Mouse (Mus musculus): ENCODE measurements at regions not wholly inside any gene's neighbourhood (a gene's known extent, or its start where the extent isn't known, plus 50 kb on each side); places are given as distances from the start of the nearest gene placed in this dataset.

DNA sequence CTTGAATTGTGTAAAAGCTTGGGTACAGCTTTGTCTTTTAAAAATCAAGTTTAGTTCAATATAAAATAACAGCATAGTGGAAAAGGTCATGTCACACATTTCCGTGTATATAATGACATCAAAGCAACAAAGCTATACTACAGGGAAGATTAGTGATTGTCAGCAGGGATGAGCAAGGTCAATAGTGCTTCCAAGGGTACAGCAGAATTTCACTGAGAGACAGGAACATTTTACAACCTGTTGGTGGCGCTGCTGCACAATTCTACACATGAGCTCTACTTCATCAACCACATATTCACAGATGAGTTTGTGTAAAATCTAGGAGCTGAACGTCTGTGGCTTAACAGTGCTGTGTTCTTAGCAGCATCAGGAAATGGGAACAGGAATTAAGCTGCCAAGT lies 74.3 kb upstream of the A2m start:
- H3K27ac ChIP-seq, result no peak overlapping the region
- H3K36me3 ChIP-seq, result no peaks in the 10 kb centered on the region
- no peaks in the 10 kb centered on the region for H3K9me3 ChIP-seq
- no peak overlapping the region for H3K4me3 ChIP-seq
- H3K4me1 ChIP-seq, result no peaks in the 10 kb centered on the region
- ATAC-seq (ENCODE audit: low FRiP score, low read depth), result no peak
- H3K9ac ChIP-seq, result no peak overlapping the region
- H3K4me2 ChIP-seq (replicated peaks), result no peak overlapping the region
- 12% methylated on average over 3 of the region's 3 CpGs for WGBS
- no peaks in the 10 kb centered on the region for H3K27me3 ChIP-seq (replicated peaks)

DNA sequence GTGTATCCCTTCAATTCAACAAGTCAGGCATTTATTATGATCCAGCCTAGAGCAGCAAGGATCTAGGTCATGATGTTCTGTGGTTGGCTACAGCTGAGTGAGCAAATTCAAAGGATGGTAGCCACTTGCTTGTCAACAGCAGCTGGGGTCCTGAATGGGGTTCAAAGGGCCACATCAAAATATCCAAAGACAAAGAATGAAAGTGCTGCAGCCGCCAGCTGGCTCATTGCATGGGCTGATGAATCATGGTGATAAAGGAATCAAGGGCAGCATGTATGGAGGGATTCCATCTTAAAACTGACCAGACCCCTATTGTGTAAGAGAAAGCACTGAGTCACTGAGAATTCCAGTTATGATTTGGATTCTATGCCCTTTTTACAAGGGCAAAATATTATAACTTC lies 74.8 kb upstream of the A2m start:
- Histone ChIP-seq H3K4me3 (no peak overlapping the region), H3K4me1 (no peaks in the 10 kb centered on the region), H3K4me2 (replicated peaks) (no peak overlapping the region), H3K27ac (no peak overlapping the region), H3K9ac (no peak overlapping the region), H3K36me3 (no peaks in the 10 kb centered on the region), H3K27me3 (replicated peaks) (no peaks in the 10 kb centered on the region), H3K9me3 (no peaks in the 10 kb centered on the region)
- ATAC-seq (ENCODE audit: low FRiP score, low read depth), result no peak
- 21% methylated on average over 1 of the region's 1 CpGs for WGBS

DNA sequence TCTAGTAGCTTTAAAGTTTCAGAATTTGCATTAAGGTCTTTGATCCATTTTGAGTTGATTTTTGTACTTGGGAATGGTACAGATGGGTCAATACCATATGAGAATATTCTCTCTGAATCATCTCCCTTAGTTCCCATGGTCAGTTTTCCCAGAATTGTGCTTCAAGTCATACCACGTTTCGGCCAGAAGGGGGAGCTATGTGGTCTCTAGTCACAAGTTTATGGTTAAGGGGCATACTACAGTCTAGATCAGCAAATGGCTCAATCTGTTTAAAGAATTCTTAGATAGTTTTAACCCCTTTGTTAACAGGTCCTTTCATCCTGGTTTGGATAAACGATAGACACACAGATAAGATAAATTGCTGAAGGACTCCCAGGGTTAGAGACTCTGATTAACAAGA lies 78.7 kb upstream of the A2m start:
- Histone ChIP-seq H3K36me3 (no peaks in the 10 kb centered on the region), H3K9ac (no peak overlapping the region), H3K27me3 (replicated peaks) (no peaks in the 10 kb centered on the region), H3K4me3 (no peak overlapping the region), H3K4me2 (replicated peaks) (no peak overlapping the region), H3K9me3 (no peaks in the 10 kb centered on the region), H3K4me1 (no peaks in the 10 kb centered on the region), H3K27ac (no peak overlapping the region)
- ATAC-seq (ENCODE audit: low FRiP score, low read depth), result no peak
- 5% methylated on average over 3 of the region's 3 CpGs for WGBS

DNA sequence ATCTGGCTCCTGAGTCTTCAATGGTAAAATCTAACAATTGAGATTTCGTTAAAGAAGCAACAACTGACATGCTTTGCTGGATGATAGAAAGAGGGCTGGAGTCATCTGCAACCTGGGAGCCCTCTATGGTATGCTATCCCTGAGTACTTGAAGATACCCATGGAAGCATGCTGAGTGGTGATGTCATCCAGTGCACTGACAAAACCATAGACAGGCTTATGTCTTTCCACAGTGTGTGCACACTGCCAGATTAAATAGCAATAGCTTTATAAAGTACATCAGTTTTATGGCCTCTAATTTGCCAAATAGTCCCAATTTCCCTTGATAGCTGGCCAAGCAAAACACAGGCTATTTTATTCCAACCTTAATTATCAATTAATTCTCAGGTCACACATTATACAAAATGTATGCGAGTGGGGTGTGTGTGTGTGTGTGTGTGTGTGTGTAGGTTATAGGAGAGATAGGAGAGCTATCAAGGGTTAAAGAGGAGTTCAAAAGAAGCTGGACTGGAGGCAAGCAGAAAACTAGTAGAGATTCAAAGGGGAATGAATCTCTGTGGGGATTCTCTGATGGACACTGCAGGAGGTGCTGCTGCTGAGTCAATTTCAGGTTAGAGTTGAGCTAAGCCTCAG lies 80.1 kb upstream of the Iqsec3 start:
- Histone ChIP-seq H3K9ac (no peak overlapping the region), H3K36me3 (no peaks in the 10 kb centered on the region), H3K4me3 (no peak overlapping the region), H3K4me1 (no peaks in the 10 kb centered on the region), H3K4me2 (replicated peaks) (no peak overlapping the region), H3K27me3 (replicated peaks) (no peaks in the 10 kb centered on the region), H3K27ac (no peak overlapping the region), H3K9me3 (no peaks in the 10 kb centered on the region)
- 82% methylated on average over 2 of the region's 2 CpGs for WGBS
- peak; percentile 63; the same call in 1 of the 2 replicates for ATAC-seq (ENCODE audit: low FRiP score, low read depth)

DNA sequence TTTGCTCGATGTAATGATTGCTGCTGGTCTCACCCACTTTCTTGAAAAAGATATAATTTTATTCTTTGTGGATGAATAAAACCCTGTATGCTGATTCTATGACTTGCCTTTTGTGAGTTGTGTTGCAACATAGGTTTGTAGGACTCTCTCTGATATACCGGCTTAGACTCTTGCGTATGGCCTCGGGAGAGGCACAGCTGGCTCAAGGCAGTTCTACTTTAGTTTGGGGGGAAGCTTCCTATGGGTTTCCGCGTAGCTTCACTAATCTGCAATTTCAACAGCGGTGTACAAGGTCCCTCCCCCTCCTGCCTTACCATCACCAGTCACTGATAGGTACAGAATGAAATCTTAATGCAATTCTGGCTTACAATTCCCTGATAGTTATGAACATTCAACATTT lies 60.0 kb upstream of the Iqsec3 start:
- Histone ChIP-seq H3K27me3 (replicated peaks) (no peaks in the 10 kb centered on the region), H3K4me2 (replicated peaks) (no peak overlapping the region), H3K9ac (no peak overlapping the region), H3K9me3 (no peaks in the 10 kb centered on the region), H3K36me3 (no peaks in the 10 kb centered on the region), H3K4me1 (no peaks in the 10 kb centered on the region), H3K4me3 (no peak overlapping the region), H3K27ac (no peak overlapping the region)
- no peak for ATAC-seq (ENCODE audit: low FRiP score, low read depth)
- 78% methylated on average over 7 of the region's 7 CpGs for WGBS

DNA sequence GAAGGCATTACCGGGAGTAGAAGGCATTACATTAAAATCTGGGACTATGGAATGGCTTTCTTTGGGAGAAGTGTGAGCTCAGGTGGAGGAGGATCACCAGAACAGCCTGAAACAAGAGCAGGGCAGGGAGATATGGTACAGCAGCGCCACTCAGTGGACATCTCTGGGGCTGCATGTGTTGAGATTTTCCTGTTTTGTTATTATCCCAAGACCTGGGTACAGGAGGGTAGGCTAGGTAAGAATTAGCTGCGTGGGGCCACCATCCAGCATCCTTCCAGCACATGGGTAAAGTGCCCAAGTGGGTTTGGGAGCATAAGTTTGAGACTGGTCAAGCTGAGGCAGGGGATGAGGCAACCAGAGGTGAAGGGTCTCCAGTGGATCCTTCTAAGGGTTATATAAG lies 59.4 kb upstream of the Iqsec3 start:
- Histone ChIP-seq H3K9me3 (no peaks in the 10 kb centered on the region), H3K27me3 (replicated peaks) (no peaks in the 10 kb centered on the region), H3K9ac (no peak overlapping the region), H3K4me3 (no peak overlapping the region), H3K27ac (no peak overlapping the region), H3K4me2 (replicated peaks) (no peak overlapping the region), H3K4me1 (no peaks in the 10 kb centered on the region), H3K36me3 (no peaks in the 10 kb centered on the region)
- peak; percentile 65 for ATAC-seq (ENCODE audit: low FRiP score, low read depth)
- WGBS, result 1% methylated on average over 3 of the region's 3 CpGs

DNA sequence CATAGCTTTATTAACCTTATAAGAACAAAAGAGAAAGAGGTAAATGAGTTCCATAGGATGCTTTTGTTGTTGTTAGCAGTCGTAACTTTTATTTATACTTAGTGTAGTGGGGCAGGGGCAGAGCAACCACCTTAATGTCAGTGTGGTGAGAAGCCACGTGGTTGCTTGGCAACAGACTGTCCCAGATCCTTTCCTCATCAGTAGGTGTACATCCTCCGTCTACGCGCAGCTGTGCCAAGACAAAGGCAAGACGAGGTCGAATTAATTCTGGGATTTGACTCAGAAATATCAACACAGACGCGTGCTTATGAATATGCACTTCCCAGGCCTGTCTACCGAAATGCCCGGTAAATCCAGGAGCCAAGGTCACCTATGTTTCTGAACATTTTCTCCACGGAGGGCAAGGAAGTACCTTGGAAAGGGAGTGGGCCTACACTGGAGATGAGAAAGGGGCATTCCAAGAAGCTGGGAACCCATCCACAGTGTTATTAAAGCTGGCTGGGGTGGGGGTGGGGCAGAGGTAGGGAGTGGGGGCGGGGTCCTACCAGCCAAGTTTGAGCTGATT lies 58.4 kb upstream of the Iqsec3 start:
- H3K36me3 ChIP-seq, result no peaks in the 10 kb centered on the region
- H3K4me1 ChIP-seq, result no peaks in the 10 kb centered on the region
- no peaks in the 10 kb centered on the region for H3K9me3 ChIP-seq
- H3K4me2 ChIP-seq (replicated peaks), result no peak overlapping the region
- no peak overlapping the region for H3K9ac ChIP-seq
- no peaks in the 10 kb centered on the region for H3K27me3 ChIP-seq (replicated peaks)
- ATAC-seq (ENCODE audit: low FRiP score, low read depth), result peak; percentile 26; the same call in 1 of the 2 replicates
- no peak overlapping the region for H3K4me3 ChIP-seq
- WGBS, result 66% methylated on average over 13 of the region's 13 CpGs
- no peak overlapping the region for H3K27ac ChIP-seq

DNA sequence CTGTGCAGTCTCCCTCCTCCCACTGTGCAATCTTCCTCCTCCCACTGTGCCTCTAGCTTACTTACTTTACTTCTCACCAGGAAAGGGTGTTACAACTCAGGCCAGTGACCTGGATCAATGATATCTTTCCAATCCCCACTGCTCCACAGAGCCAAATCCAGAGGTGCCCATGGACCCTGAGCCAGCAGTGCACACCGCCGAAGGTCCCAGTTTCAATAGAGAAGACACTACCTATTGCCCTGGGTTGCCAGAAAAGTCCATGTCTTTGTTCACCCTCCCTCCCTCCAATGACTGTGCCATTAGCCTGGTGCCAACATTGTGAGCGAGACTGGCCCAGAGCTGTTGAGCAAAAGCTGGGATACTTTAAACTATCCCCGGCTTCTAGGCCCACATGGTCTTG lies 53.8 kb upstream of the Iqsec3 start:
- peaks cover 9% of the 10 kb centered on the region for H3K4me1 ChIP-seq
- H3K27ac ChIP-seq, result no peak overlapping the region
- WGBS, result 94% methylated on average over 4 of the region's 4 CpGs
- ATAC-seq (ENCODE audit: low FRiP score, low read depth), result no peak
- no peak overlapping the region for H3K4me3 ChIP-seq
- H3K9me3 ChIP-seq, result no peaks in the 10 kb centered on the region
- H3K36me3 ChIP-seq, result no peaks in the 10 kb centered on the region
- no peak overlapping the region for H3K9ac ChIP-seq
- no peak overlapping the region for H3K4me2 ChIP-seq (replicated peaks)
- no peaks in the 10 kb centered on the region for H3K27me3 ChIP-seq (replicated peaks)

DNA sequence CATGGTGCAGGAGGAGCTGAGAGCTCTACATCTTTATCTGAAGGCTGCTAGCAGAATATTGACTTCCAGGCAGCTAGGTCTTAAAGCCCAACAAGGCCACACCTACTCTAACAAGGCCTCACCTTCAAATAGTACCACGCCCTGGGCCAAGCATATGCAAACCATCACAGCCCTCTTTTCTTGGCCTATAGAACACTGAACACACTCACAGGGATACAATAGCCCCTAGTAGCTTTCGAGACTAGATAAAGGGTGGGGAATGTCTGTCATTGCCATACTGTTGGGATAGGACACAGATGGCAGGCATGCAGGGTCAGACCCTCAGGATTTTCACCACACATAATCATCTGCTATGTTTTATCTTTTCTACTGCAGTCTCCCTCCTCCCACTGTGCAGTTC lies 52.6 kb upstream of the Iqsec3 start:
- no peak overlapping the region for H3K4me3 ChIP-seq
- no peak for ATAC-seq (ENCODE audit: low FRiP score, low read depth)
- peaks cover 9% of the 10 kb centered on the region for H3K4me1 ChIP-seq
- WGBS, result 84% methylated on average over 2 of the region's 2 CpGs
- H3K27me3 ChIP-seq (replicated peaks), result no peaks in the 10 kb centered on the region
- H3K36me3 ChIP-seq, result no peaks in the 10 kb centered on the region
- no peaks in the 10 kb centered on the region for H3K9me3 ChIP-seq
- H3K27ac ChIP-seq, result no peak overlapping the region
- no peak overlapping the region for H3K4me2 ChIP-seq (replicated peaks)
- H3K9ac ChIP-seq, result no peak overlapping the region

DNA sequence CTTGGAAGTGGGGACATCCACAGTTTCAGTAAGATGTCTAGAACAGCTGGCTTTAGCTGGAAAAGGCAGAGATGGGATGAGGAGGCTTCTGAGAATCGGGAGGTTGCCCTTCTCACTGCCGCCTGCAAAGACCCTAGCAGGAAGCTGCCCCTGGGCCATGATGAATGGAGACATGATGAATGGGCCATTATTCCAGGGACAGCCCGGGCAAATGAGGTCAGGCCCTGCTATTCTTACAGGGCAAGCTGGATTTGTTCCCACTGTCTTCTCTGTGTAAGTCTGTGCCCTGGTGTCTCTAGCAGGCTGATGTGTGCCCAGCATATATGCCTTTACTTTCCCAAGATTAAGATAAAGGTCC lies 51.1 kb upstream of the Iqsec3 start:
- no peak overlapping the region for H3K4me3 ChIP-seq
- H3K27me3 ChIP-seq (replicated peaks), result no peaks in the 10 kb centered on the region
- H3K9ac ChIP-seq, result no peak overlapping the region
- no peak overlapping the region for H3K27ac ChIP-seq
- peaks cover 9% of the 10 kb centered on the region for H3K4me1 ChIP-seq
- 3% methylated on average over 3 of the region's 3 CpGs for WGBS
- no peak for ATAC-seq (ENCODE audit: low FRiP score, low read depth)
- H3K9me3 ChIP-seq, result no peaks in the 10 kb centered on the region
- H3K4me2 ChIP-seq (replicated peaks), result no peak overlapping the region
- H3K36me3 ChIP-seq, result no peaks in the 10 kb centered on the region

DNA sequence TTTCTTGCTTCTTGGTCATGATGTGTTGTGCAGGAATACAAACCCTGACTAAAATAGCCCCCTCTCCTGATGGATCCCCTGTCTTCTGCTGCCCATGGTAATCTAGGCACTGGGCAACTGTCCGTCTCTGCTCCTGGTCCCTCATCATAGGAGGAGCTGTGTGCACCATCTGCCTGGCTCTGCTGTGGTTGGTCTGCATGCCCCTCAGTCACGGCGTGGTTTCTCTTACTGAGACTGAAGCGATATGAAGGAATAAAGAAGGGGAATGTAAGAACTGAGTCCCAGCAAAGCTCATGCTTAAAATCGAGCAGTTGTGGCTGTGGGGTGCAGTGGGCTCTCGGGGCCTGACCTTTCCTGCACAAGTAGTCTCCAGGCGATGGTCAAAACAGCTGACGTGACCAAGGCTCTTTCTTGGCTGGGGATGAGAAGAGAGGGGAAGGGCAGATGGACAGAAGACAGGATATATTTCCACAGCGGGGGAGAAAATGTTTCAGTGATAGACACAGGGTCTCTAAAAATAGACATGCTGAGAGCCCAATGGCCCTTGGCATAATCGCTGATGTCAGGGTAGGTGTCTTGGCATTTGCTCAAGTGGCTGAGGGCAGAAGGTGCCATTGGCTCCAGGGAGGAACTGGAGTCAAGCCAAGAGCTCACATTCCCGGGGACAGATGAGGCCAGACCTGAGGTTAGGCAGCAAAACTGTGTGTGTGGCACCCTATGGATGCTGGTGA lies 50.6 kb upstream of the Iqsec3 start:
- no peaks in the 10 kb centered on the region for H3K27me3 ChIP-seq (replicated peaks)
- H3K27ac ChIP-seq, result no peak overlapping the region
- ATAC-seq (ENCODE audit: low FRiP score, low read depth), result no peak
- peaks cover 9% of the 10 kb centered on the region for H3K4me1 ChIP-seq
- no peak overlapping the region for H3K4me2 ChIP-seq (replicated peaks)
- H3K4me3 ChIP-seq, result no peak overlapping the region
- H3K9me3 ChIP-seq, result no peaks in the 10 kb centered on the region
- no peaks in the 10 kb centered on the region for H3K36me3 ChIP-seq
- WGBS, result 69% methylated on average over 11 of the region's 11 CpGs
- H3K9ac ChIP-seq, result no peak overlapping the region

Data from neural tube, embryonic 12.5 days (tissue).